Mouse (Mus musculus) heart, postnatal 0 days (tissue): ENCODE measurements around the gene Klhdc7a. TPM values are rescaled to one million over a fixed set of nuclear protein-coding genes. Genes with fewer than 3 reads are reported as not detected.

ENCODE experiments used
- ATAC-seq: fragments of 200-750 bp; cut with Nextera tagmentation; 2 replicates; pipeline ENCODE4 v1.8.0; 2017; ENCODE audit warnings: low read depth, moderate number of reproducible peaks, moderate library complexity; ENCODE audit not compliant: insufficient read depth
- DNase-seq: peaks from one replicate; pipeline ENCODE4 v3.0.0-alpha.2; 2016; ENCODE audit warnings: low spot score
- H3K27ac ChIP-seq: fragments of 300-500 bp; sonication (generic); 2 replicates; pipeline ENCODE4 v1.5.1; 2014; ENCODE audit warnings: low read depth, mild to moderate bottlenecking
- H3K27me3 ChIP-seq: fragments of 300-500 bp; sonication (generic); 2 replicates; pipeline ENCODE4 v1.6.1; 2014; ENCODE audit warnings: low read length, mixed read lengths; ENCODE audit not compliant: control insufficient read depth, insufficient read depth
- H3K36me3 ChIP-seq: fragments of 300-500 bp; sonication (generic); replicated peaks from 2 replicates; pipeline ENCODE4 v1.6.1; 2014; ENCODE audit warnings: low read length, mixed read lengths; ENCODE audit not compliant: control insufficient read depth, insufficient read depth
- H3K4me1 ChIP-seq: fragments of 300-500 bp; sonication (generic); 2 replicates; pipeline ENCODE4 v1.6.1; 2014; ENCODE audit warnings: antibody characterized with exemption; ENCODE audit not compliant: control insufficient read depth, insufficient read depth
- H3K4me2 ChIP-seq: fragments of 300-500 bp; sonication (generic); 2 replicates; pipeline ENCODE4 v1.6.1; 2014; ENCODE audit warnings: low read depth, mild to moderate bottlenecking, low read length, moderate library complexity
- H3K4me3 ChIP-seq: fragments of 300-500 bp; sonication (generic); 2 replicates; pipeline ENCODE4 v1.5.1; 2014; ENCODE audit warnings: low read depth, low read length
- H3K9ac ChIP-seq: fragments of 300-500 bp; sonication (generic); replicated peaks from 2 replicates; pipeline ENCODE4 v1.6.1; 2014; ENCODE audit warnings: low read depth, low read length, mixed read lengths
- H3K9me3 ChIP-seq: fragments of 300-500 bp; sonication (generic); replicated peaks from 2 replicates; pipeline ENCODE4 v1.6.1; 2016; ENCODE audit warnings: low read length; ENCODE audit not compliant: control insufficient read depth
- CTCF ChIP-seq: IDR thresholded peaks from 2 replicates; pipeline ENCODE4 v1.5.1; 2016; ENCODE audit warnings: antibody characterized with exemption, control low read depth, low read depth
- EP300 ChIP-seq: IDR thresholded peaks from 2 replicates; pipeline ENCODE4 v1.6.1; 2016; ENCODE audit warnings: antibody characterized with exemption, low read depth
- WGBS: fragments of 180-500 bp; shearing (Covaris S2); extraction: QIAGEN DNeasy Blood & Tissue Kit; methylation state at CpG from one replicate; pipeline ENCODE4 v1.1.7; 2014; 5-methylcytosine and 5-hydroxymethylcytosine counted together
- microRNA counts: library from miRNA; unstranded; fragments of <30 nt; microRNA quantifications from one replicate; lab custom pipeline; 2015
- microRNA-seq: library from miRNA; unstranded; fragments of <30 nt; microRNA quantifications from one replicate; pipeline ENCODE4, GENCODE M21; 2016
- polyA plus RNA-seq: library from polyadenylated mRNA; unstranded; fragments of >200 nt; fragmentation: Nextera tagmentation; extraction: Ambion mirVana; gene quantifications from 2 replicates; pipeline ENCODE4 v1.2.1, GENCODE M21; 2015
- total RNA-seq: library from RNA; depleted of rRNA; stranded (reverse); fragments of >200 nt; gene quantifications from 2 replicates; pipeline ENCODE4 v1.2.3, GENCODE M21; 2014; ENCODE audit warnings: low replicate concordance; rRNA removed

The Klhdc7a gene
- total and polyA plus RNA-seq, 2 experiments from 2014 or later, result 0.07 to 0.08 TPM

DNA sequence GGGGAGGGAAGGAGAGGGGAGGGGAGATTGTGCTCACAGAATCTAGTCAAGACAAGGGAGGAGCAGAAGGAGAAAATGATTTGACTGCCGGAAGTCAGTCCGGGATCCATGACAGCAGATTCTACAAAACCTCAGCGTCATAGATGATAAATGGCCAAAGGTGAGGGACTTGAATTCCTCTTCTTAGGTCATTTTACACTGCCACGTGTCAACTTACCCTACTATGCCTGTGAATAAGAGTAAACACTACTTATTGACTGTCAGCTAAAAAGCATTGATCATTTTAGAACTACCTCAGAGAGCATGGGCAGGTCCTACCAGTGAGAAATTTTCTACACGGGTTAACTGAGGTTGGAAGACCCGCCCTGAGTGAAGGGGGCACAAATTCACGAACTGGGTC lies 36.9 kb downstream of the Klhdc7a start:
- Histone ChIP-seq H3K27ac (no peak overlapping the region), H3K4me2 (no peak overlapping the region), H3K9ac (no peak overlapping the region), H3K27me3 (peaks cover 24% of the 10 kb centered on the region), H3K4me3 (no peak overlapping the region), H3K36me3 (no peaks in the 10 kb centered on the region), H3K4me1 (no peaks in the 10 kb centered on the region), H3K9me3 (no peaks in the 10 kb centered on the region)
- no peak for ATAC-seq
- no peak for DNase-seq
- 33% methylated on average over 7 of the region's 7 CpGs for WGBS
- TF ChIP-seq CTCF (no peak), EP300 (no peak)

DNA sequence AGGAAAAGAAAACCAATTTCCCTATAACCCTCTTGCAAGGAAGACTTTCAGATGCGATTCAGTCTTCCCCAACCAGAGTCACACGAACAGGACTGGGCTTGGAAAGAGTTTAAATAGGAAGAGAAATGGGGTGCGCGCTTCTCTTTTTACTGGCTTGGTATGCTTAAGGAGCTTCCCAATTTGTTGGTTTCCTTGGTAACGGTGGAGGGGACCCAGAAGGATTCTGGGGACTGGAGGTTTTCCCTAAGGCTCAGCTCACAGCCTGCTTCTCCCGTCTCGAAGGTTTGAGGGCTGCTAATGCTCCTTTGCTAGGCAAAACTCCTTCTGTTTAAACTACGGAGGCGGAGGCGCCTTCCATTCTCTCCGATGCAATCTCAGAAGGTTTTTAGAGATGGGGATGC lies 41.7 kb downstream of the Klhdc7a start:
- Histone ChIP-seq H3K9me3 (no peaks in the 10 kb centered on the region), H3K4me3 (no peak overlapping the region; the same call in 1 of the 2 replicates), H3K36me3 (no peaks in the 10 kb centered on the region), H3K4me1 (no peaks in the 10 kb centered on the region), H3K9ac (no peak overlapping the region), H3K27ac (no peak overlapping the region), H3K27me3 (peaks cover 32% of the 10 kb centered on the region), H3K4me2 (no peak overlapping the region)
- ATAC-seq (no peak), DNase-seq (no peak)
- TF ChIP-seq CTCF (no peak), EP300 (no peak)
- 9% methylated on average over 11 of the region's 11 CpGs for WGBS

DNA sequence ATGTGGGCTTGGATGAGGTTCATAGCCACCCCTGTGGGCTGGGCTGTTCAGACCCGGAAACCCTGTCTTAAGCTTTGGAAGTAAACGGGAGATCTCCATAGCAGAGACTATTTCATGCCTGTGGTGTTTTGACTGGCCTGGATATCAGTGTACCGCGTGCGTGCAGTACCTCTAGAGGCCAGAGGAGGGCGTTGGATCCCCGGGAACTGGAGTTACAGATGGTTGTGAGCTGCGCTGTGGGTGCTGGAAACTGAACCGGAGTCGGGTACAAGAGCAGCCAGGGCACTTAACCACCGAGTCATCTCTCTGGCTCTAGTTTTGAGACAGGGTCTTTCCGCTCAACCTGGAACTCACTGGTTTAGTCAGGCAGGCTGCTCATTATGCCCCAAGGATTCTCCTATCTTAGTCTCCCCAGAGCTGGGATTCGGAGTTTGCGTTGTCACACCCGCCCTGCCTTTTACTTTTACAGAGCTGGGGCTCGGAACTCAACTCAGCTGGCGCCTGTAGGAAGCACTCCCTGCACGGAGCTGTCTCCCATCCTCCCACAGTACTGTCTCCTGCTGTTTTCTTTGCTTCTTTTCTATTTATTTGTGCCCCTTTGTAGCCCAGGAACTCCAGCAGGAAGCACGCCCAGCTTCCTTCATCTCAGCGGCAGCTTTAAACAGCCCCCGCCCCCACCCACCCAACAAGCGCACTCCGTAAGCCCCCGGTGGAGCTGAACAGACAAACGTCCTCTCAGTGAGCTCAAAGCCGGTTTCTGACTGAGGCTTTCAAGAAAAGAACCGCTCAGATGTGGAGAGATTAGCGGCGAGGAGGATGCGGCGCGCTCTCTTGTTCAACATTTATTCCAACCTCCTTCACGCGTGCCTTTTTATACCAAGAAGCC lies 42.3 kb downstream of the Klhdc7a start:
- peaks cover 30% of the 10 kb centered on the region for H3K27me3 ChIP-seq
- no peak overlapping the region; the same call in 1 of the 2 replicates for H3K4me3 ChIP-seq
- H3K9ac ChIP-seq, result no peak overlapping the region
- WGBS, result 15% methylated on average over 34 of the region's 34 CpGs
- TF ChIP-seq CTCF (no peak), EP300 (no peak)
- no peak overlapping the region for H3K27ac ChIP-seq
- no peak overlapping the region for H3K4me2 ChIP-seq
- H3K36me3 ChIP-seq, result no peaks in the 10 kb centered on the region
- DNase-seq, result no peak
- H3K4me1 ChIP-seq, result no peaks in the 10 kb centered on the region
- ATAC-seq, result no peak
- H3K9me3 ChIP-seq, result no peaks in the 10 kb centered on the region

DNA sequence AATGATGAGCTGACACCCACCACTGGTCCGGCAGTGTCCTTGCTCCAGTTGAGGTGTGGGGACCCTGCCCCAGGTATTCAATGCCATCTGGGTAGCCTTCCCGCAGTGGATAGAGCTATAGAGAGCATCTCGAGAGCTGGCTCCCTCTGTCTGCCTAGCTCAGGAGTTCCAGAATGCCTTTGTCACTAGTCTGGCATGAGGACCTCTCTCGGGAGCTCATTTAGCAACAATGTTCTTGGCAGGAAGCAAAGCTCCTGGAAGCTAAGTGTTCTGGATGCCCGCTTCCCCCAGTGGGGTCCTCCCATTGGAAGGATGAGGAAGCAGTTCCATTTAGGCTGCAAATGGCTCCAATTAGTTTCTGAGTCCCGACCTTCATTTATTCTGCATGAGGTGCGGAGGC lies 51.1 kb downstream of the Klhdc7a start:
- no peaks in the 10 kb centered on the region for H3K9me3 ChIP-seq
- no peak overlapping the region for H3K27ac ChIP-seq
- H3K36me3 ChIP-seq, result no peaks in the 10 kb centered on the region
- no peak overlapping the region for H3K4me3 ChIP-seq
- no peak overlapping the region for H3K4me2 ChIP-seq
- no peak for TF ChIP-seq EP300
- no peak for TF ChIP-seq CTCF
- ATAC-seq, result no peak
- WGBS, result 66% methylated on average over 7 of the region's 7 CpGs
- H3K27me3 ChIP-seq, result 0 out of 2 replicates have a peak, but pooled peaks cover 11% of the 10 kb centered on the region
- no peaks in the 10 kb centered on the region for H3K4me1 ChIP-seq
- DNase-seq, result no peak
- no peak overlapping the region for H3K9ac ChIP-seq

MicroRNAs within 50 kb of the gene (microRNA counts, 519-probe panel; counts per million panel counts)
- not detected for microRNA mmu-miR-2139 (lab: Ali Mortazavi, UCI)

Small RNAs within 50 kb of the gene (microRNA-seq; reads per million reads assigned to microRNA genes)
- not detected for gene Mir2139

Other genes with a start within 250 kb of the Klhdc7a start
- not detected in 2 replicates for gene Pax7, start 134.5 kb downstream of the Klhdc7a start, total RNA-seq
- not detected in 2 replicates for gene Pax7, start 134.5 kb downstream of the Klhdc7a start, polyA plus RNA-seq